Mouse (Mus musculus) left cerebral cortex, postnatal 25 days (tissue): ENCODE results near the gene Ahdc1. TPM values are rescaled to one million over a fixed set of nuclear protein-coding genes. Genes with fewer than 3 reads are reported as not detected.
A peak's percentile ranks its signal among the peaks of the same experiment; 100 is the strongest.
"Not testable (repeated sequence)": the region's sequence is repeated elsewhere in the genome, so short reads cannot be mapped to it uniquely, and the experiment has no call there.

Experiments used
- DNase-seq, 2 experiments: peaks; one replicate each; pipeline ENCODE4 v3.0.0; 2022; ENCODE audit warnings: low spot score in 2 of 2, mixed read lengths in 1 of 2
- intact Hi-C: fragments of 180-260 bp; cut with DNase I; formaldehyde crosslinking; loops from one replicate; pipeline ENCODE4 v1.15.1; 2025
- total RNA-seq, 2 experiments: library from RNA; stranded (reverse); gene quantifications; 2 replicates each; pipeline ENCODE4 v1.2.3; 2021

The Ahdc1 gene
- total RNA-seq, 2 experiments from 2014 or later: 88.2 to 97.6 TPM

GRCm38 (mm10) chr4:132988581-132989355, 22.3 kb upstream of the Ahdc1 start:
- intact Hi-C loops: loop anchor here (5.0 kb wide), 1 partner anchor 36 kb away; no protein-coding TSS in a partner anchor
- DNase-seq: no peak

- intact Hi-C loops: no loop called here
- no peak for DNase-seq
Observed at GRCm38 (mm10) chr4:132993553-132993952, 17.5 kb upstream of the Ahdc1 start.

DNA sequence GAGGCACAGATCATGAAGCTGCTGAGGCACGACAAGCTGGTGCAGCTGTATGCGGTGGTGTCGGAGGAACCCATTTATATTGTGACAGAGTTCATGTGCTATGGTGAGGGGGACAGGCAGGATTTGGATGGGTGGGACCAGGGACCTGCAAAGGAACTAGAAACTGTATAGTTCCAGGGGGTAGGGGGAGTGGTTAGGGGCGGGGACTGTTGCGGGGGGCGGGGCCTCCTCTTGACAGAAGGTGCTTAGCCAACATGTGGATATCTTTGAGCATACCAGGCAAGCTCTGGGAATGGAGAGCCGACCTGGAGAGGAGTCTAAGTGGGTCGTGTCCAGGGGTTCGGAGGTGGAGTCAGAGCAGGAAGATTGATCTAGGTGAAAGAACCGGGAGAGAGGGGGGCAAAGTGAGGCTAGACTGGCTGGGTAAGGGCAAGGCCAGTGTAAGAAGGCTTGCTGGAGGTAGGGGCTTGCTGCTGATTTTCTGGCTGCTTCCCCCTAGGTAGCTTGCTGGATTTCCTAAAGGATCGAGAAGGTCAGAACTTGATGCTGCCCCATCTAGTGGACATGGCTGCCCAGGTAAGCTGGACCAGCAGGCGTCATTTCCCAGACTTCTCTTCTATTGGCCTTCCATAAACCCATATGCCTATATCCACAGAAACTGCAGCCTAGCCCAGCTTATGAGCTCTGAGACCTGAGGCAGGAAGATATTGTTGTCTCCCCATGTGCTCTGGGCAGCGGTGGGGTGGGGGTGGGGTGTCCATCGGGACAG, 13.4 kb upstream of the Ahdc1 start:
- DNase-seq: no peak
- intact Hi-C loops: no loop called here

GRCm38 (mm10) chr4:133002896-133003295, 8.2 kb upstream of the Ahdc1 start:
- DNase-seq: no peak
- intact Hi-C loops: loop anchor here (10.0 kb wide), 1 partner anchor 452 kb away; no protein-coding TSS in a partner anchor

DNA sequence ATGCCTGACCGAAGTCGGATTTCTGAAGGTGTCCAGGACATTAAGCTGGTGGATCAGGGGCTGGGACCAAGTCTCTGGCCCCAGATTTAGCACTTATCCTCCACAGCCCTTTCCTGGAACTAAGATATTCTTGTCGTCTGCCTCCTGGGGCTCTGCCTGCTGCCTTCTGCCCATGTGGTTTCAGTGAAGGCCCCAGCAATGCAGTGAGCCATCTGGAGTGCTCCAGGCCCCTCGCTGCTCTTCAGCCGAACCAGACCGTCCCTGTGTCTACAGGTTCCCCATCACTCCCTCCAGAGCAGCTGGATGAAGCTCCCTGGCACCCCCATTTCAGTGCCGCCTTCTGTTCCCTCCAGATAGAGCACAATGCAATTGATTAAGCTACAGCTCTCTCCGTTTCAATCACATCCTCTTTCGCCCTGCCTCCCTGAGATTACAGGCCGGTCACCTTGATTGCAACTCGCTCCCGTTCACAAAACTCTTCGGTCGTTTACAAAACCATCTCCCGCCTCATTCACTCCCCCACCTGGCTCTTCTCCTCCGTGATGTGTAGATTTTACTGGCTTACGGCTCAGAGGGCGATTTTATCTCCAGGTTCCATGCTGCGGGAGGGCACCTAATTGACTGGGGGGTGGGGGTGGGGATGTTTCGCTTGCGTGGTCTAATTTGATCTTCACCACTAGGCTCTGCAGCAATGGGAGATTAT, 7.6 kb upstream of the Ahdc1 start:
- intact Hi-C loops: loop anchor here (10.0 kb wide), 1 partner anchor 451 kb away; no protein-coding TSS in a partner anchor
- no peak for DNase-seq

DNA sequence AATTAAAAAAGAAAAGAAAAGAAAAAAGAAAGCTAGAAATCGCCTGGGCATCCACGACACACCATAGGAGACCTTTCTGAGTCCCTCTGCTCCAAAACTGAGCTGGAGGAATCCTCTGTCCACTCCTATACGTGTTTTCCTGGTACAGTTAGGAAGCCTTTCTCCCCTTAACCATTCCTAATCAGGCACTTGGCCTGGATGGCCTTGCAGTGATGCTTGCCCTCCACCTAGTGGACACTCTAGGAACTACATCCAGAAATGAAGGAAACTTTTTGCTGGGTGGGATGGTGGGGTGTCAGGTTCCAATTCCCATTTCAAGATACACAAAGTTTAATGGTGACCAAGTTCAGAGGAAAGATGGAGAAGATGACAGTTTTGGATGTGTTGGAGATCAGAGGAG, 5.8 kb upstream of the Ahdc1 start:
- peak; percentile 74 to 75 for DNase-seq
- intact Hi-C loops: loop anchor here (1.0 to 10.0 kb wide), 3 partner anchors 60 to 450 kb away; no protein-coding TSS in a partner anchor

DNA sequence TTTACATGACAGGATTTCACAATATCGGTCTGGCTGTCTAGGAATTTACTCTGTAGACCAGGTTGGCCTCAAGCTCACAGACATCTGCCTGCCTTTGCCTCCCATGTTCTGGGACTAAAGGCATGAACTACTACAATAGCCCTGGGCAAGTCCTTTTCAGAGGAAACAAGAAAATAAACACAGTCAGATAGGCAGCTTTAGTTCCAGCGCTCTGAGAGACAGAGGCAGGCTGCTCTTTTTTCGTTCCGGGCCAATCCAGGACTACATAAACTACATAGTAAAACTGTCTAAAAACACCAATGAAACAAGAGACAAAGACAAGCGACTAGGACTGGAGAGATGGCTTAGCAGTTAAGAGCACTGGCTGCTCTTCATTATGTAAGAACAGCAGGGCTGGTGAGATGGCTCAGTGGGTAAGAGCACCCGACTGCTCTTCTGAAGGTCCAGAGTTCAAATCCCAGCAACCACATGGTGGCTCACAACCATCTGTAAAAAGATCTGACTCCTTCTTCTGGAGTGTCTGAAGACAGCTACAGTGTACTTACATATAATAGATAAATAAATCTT, 5.1 kb upstream of the Ahdc1 start:
- intact Hi-C loops: loop anchor here (1.0 to 10.0 kb wide), 3 partner anchors 61 to 449 kb away; no protein-coding TSS in a partner anchor
- not testable (repeated sequence) for DNase-seq

DNA sequence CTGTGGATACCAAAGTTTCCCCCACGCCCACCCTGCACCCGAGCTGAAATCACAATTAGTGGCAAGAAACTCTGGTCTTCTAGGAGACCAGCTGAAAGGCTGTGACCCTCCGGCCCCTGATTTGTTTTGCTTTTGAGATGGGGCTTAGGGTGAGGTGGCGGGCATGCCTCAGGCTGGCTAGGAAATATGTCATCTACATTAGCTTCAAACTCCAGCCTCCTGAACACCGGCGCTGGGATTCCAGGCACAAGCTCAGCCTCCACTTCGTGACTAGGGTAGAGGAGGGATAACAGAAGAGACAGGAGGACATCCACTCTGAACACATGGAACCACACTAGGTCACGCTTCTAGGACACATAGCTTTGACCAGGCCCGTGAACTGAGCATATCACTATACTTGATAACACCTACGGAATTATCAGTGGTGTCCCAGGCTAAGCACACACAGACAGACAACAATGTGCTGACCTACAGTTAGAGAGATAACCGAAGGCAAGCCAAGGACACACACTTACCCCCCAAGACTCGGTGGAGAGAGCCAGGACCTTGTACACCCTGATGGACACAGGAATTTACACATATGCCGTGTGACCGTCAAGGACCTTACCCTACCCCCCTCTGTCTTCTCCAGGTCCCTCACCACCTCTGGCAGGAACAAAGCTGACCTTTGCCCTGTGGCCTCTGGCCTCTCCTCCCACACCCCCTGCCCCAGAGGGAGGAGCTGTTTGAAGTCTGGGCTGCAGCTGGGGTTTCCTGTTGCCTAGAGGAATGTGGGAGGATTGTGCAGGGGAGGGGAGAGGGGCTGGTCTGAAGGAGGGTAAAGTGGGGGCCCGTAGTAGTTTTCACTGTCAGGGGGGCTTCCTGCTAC, 3.3 kb upstream of the Ahdc1 start:
- DNase-seq: no peak
- intact Hi-C loops: loop anchor here (2.0 to 10.0 kb wide), 3 partner anchors 205 to 447 kb away; partner anchors contain the start of genes Cd164l2 and Gpr3

DNA sequence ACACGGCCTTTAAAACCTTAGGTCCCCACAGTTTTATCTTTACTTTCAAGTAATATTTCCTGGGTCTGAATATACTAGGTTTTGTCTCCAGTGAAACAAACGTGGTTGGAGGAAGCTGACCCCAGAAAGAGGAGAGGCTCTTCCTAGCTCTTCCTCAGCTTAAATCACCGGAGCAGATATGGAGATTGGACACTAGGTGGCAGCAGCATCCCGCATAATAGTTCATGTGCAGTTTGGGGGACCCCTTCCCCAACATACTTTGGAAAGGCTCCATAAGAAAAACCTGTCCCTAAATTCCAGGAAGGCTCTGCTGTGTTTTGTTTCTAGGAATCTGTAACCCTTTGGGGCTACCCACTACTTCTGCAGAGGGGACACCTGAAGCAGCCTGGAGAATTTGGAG, 1.9 kb upstream of the Ahdc1 start:
- intact Hi-C loops: loop anchor here (2.0 to 10.0 kb wide), 3 partner anchors 204 to 446 kb away; partner anchors contain the start of genes Cd164l2 and Gpr3

DNA sequence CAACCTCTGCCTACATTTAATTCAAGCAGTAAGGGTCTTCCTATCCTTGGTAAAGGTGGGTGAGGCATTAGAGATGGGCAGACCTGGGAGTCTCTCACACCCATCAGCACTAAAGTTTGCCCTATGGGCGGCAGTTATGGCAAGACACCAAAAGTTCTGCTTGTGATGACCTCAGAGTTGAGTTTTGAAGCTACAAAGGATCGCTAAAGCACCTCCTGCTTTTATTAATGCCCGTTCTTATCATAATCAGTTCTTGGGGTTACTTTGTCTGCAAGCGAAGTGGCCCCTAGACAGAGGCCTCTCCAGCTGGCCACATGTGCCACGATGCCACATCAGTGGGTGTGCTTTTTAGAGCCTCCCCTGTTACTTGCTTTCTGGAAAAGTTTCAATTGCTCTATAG, 1.4 kb upstream of the Ahdc1 start:
- intact Hi-C loops: loop anchor here (2.0 to 10.0 kb wide), 3 partner anchors 203 to 445 kb away; partner anchors contain the start of genes Cd164l2 and Gpr3
- no peak for DNase-seq

More for the DNA sequence above, 1.9 kb upstream of the Ahdc1 start:
- DNase-seq: no peak

DNA sequence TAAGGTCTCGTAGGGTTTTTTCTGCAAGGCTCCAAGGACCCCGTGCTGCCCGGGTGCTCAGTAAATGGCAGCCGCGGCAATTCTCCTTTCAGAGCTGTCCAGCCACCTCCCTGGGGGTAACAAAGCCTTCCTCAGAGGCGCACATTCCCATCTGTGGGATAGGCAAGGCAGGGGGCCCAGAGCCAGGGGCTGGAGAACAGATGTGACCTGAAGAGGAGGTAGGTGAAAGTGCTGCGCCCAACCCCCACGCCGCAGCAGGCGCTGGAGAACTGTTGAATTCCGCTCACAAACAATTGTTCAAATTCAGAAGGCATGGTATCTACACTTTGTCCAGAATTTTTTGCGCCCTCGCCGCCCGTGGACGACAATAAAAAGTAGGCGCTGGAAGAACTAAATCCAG, 449 bp upstream of the Ahdc1 start:
- no peak for DNase-seq
- intact Hi-C loops: loop anchor here (1.0 kb wide), 3 partner anchors 46 to 289 kb away; partner anchors contain the start of gene Wasf2

GRCm38 (mm10) chr4:133011821-133012775, 1.0 kb downstream of the Ahdc1 start:
- no peak for DNase-seq
- intact Hi-C loops: loop anchor here (1.0 kb wide), 3 partner anchors 44 to 287 kb away; partner anchors contain the start of gene Wasf2

GRCm38 (mm10) chr4:133012776-133013265, 1.8 kb downstream of the Ahdc1 start:
- DNase-seq: no peak
- intact Hi-C loops: no loop called here

DNA sequence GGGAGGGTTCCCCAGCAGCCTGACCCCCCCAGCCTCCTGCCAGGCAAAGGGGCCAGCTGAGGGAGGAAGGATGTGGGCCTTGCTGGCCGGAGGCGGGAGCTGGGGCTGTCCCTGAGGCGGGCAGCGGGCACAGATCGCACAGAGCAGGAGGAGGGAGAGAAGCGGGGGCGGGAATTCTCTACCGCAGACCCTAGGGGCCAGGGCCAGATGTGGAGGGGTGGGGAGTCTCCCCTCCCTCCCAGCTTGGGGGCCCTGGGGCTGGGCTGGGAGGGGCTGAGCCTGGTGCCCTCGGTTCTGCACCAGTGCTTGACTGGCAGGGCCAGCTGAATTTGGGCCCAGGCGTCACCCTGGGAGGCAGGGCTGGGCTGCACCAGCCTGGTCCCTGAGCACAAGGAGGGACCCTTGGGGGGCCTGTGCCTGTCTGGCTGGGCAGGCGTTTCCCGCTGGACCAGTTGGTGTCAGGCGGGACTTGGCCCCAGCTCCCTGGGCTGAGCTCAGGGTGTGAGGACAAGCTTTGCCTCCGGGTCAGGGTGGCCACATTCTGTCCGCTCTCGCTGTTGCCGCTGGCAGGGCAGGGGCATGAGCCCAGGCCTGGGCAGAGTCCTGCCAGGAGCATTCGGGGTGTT, 2.3 kb downstream of the Ahdc1 start:
- peak in 1 of 2 experiments; percentile 56 for DNase-seq
- intact Hi-C loops: no loop called here

GRCm38 (mm10) chr4:133014088-133014487, 3.0 kb downstream of the Ahdc1 start:
- intact Hi-C loops: no loop called here
- DNase-seq: no peak

GRCm38 (mm10) chr4:133014896-133015709, 4.0 kb downstream of the Ahdc1 start:
- no peak for DNase-seq
- intact Hi-C loops: no loop called here
